Mouse (Mus musculus) intestine, embryonic 14.5 days (tissue): ENCODE measurements at regions not wholly inside any gene's neighbourhood (a gene's known extent, or its start where the extent isn't known, plus 50 kb on each side); places are given as distances from the start of the nearest gene placed in this dataset.
A peak's percentile ranks its signal among the peaks of the same experiment; 100 is the strongest.
"Not testable (repeated sequence)": the region's sequence is repeated elsewhere in the genome, so short reads cannot be mapped to it uniquely, and the experiment has no call there.

Experiments
- ATAC-seq: fragments of 200-750 bp; cut with Nextera tagmentation; replicated peaks from 2 replicates; pipeline ENCODE4 v1.8.0; 2017; ENCODE audit warnings: low read depth, moderate number of reproducible peaks, moderate TSS enrichment, moderate library complexity; ENCODE audit not compliant: low FRiP score, low TSS enrichment
- DNase-seq: peaks from one replicate; pipeline ENCODE4 v3.0.0-alpha.2; 2018; ENCODE audit warnings: low spot score
- H3K27ac ChIP-seq: fragments of 300-500 bp; sonication (generic); 2 replicates; pipeline ENCODE4 v1.5.1; 2014; ENCODE audit warnings: low read depth, mild to moderate bottlenecking, control low read depth
- H3K27me3 ChIP-seq: fragments of 300-500 bp; sonication (generic); replicated peaks from 2 replicates; pipeline ENCODE4 v1.6.1; 2014; ENCODE audit warnings: low read length, control low read depth; ENCODE audit not compliant: control insufficient read depth, insufficient read depth
- H3K36me3 ChIP-seq: fragments of 300-500 bp; sonication (generic); 2 replicates; pipeline ENCODE4 v1.6.1; 2014; ENCODE audit warnings: low read length, control low read depth; ENCODE audit not compliant: control insufficient read depth, insufficient read depth
- H3K4me1 ChIP-seq: fragments of 300-500 bp; sonication (generic); replicated peaks from 2 replicates; pipeline ENCODE4 v1.6.1; 2014; ENCODE audit warnings: low read length, control low read depth, mixed read lengths; ENCODE audit not compliant: control insufficient read depth, insufficient read depth
- H3K4me2 ChIP-seq: fragments of 300-500 bp; sonication (generic); 2 replicates; pipeline ENCODE4 v1.6.1; 2014; ENCODE audit warnings: low read length
- H3K4me3 ChIP-seq: fragments of 300-500 bp; sonication (generic); 2 replicates; pipeline ENCODE4 v1.5.1; 2014; ENCODE audit warnings: low read depth, low read length, control low read depth, mixed read lengths
- H3K9ac ChIP-seq: fragments of 300-500 bp; sonication (generic); 2 replicates; pipeline ENCODE4 v1.6.1; 2014; ENCODE audit warnings: mild to moderate bottlenecking, low read length
- H3K9me3 ChIP-seq: fragments of 300-500 bp; sonication (generic); 2 replicates; pipeline ENCODE4 v1.6.1; 2016; ENCODE audit warnings: low read length, control low read depth; ENCODE audit not compliant: control insufficient read depth
- WGBS: fragments of 180-500 bp; shearing (Covaris S2); extraction: QIAGEN DNeasy Blood & Tissue Kit; methylation state at CpG from one replicate; pipeline ENCODE4 v1.1.7; 2014; 5-methylcytosine and 5-hydroxymethylcytosine counted together

GRCm38 (mm10) chr12:22745556-22745955 is 1034.5 kb downstream of the Gm10330 start:
- peak; percentile 58 for DNase-seq
- H3K36me3 ChIP-seq, ATAC-seq, H3K9me3 ChIP-seq, H3K27ac ChIP-seq, H3K27me3 ChIP-seq, H3K4me1 ChIP-seq: not testable (repeated sequence)
- H3K9ac ChIP-seq, result 0 out of 2 replicates have a peak overlapping the region, but pooled peaks have one; percentile 30
- H3K4me2 ChIP-seq, result peak overlapping the region; percentile 36
- peak overlapping the region; percentile 33 for H3K4me3 ChIP-seq
- 4% methylated on average over 36 of the region's 40 CpGs for WGBS

GRCm38 (mm10) chr12:22745067-22745466 is 1035.0 kb downstream of the Gm10330 start:
- 10% methylated on average over 21 of the region's 43 CpGs for WGBS

More at GRCm38 (mm10) chr12:22745067-22745466, 1035.0 kb downstream of the Gm10330 start:
- Histone ChIP-seq H3K4me3 (peak overlapping the region; percentile 33), H3K9ac (0 out of 2 replicates have a peak overlapping the region, but pooled peaks have one; percentile 30), H3K4me2 (peak overlapping the region; percentile 36)
- DNase-seq, result peak; percentile 59
- H3K9me3 ChIP-seq, H3K27ac ChIP-seq, H3K4me1 ChIP-seq, H3K36me3 ChIP-seq, ATAC-seq, H3K27me3 ChIP-seq: not testable (repeated sequence)
